Mouse (Mus musculus): ENCODE data around the gene Dtl.

- TF ChIP-seq CTCF (IDR thresholded peaks at IDR 0.05; ENCODE audit: low read depth, low read length) = no peak
- no peak for TF ChIP-seq POLR2A (IDR thresholded peaks at IDR 0.05; ENCODE audit: extremely low read depth, insufficient read depth, low read length)
Observed at GRCm38 (mm10) chr1:191569625-191570024, 5.7 kb downstream of the Dtl start.

Data from liver, adult 2 months (tissue).